In genomic region chrX:57325861-57326461, GRCm38 (mm10) we compare ENCODE assay signal across 8 mouse cellular contexts. TPM values are rescaled to one million over a fixed set of nuclear protein-coding genes. Genes with fewer than 3 reads are reported as not detected.
A peak's percentile ranks its signal among the peaks of the same experiment; 100 is the strongest.
DNase-seq lines count a peak whose midpoint lies in the region; ATAC-seq and TF ChIP-seq lines count a peak whose summit lies in the region.

No protein-coding gene starts in this region.

- H3K27ac ChIP-seq in embryonic facial prominence, embryonic 11.5 days (replicated peaks; ENCODE audit: low read depth, low read length): no peak overlapping the region
- H3K27ac ChIP-seq in heart, embryonic 14.5 days (replicated peaks in 1 of 2; ENCODE audit: control insufficient read depth in 1 of 2, insufficient read depth in 1 of 2, low read depth in 2 of 2, low read length in 2 of 2): peak overlapping the region; percentile 66 to 78
- H3K27ac ChIP-seq in kidney, postnatal 0 days: no peak overlapping the region
- no peak overlapping the region for H3K27ac ChIP-seq in stomach, embryonic 14.5 days (ENCODE audit: low read length)

- 15% methylated on average over 20 of the region's 29 CpGs for WGBS in embryonic facial prominence, embryonic 11.5 days
- WGBS in heart, embryonic 14.5 days: 21% methylated on average over 29 of the region's 29 CpGs
- 24% methylated on average over 28 of the region's 29 CpGs for WGBS in kidney, postnatal 0 days
- 24% methylated on average over 28 of the region's 29 CpGs for WGBS in stomach, embryonic 14.5 days

- DNase-seq in left cerebral cortex, postnatal 4 days: peak; percentile 31
- DNase-seq in left cerebral cortex, adult 18-20 months (ENCODE audit: low spot score in 2 of 2): no peak
- DNase-seq in embryonic facial prominence, embryonic 11.5 days (ENCODE audit: low spot score): peak; percentile 8
- DNase-seq in kidney, postnatal 0 days (ENCODE audit: low spot score): peak; percentile 14
- DNase-seq in lung, postnatal 4 days: peak; percentile 42 to 53
- no peak for DNase-seq in layer of hippocampus, adult 9-10 months (ENCODE audit: low spot score)

- ATAC-seq in embryonic facial prominence, embryonic 11.5 days (replicated peaks; ENCODE audit: insufficient number of reproducible peaks, low FRiP score, low TSS enrichment, low read depth): peak; percentile 52
- ATAC-seq in heart, embryonic 14.5 days (ENCODE audit: insufficient number of reproducible peaks, insufficient read depth, low FRiP score, low read depth): peak; percentile 69; the same call in 1 of the 2 replicates
- ATAC-seq in kidney, postnatal 0 days (replicated peaks; ENCODE audit: low FRiP score, low read depth): peak; percentile 74
- peak; percentile 42; the same call in 1 of the 2 replicates for ATAC-seq in stomach, embryonic 14.5 days (ENCODE audit: insufficient number of reproducible peaks, insufficient read depth, low FRiP score, low read depth)

- peak overlapping the region; percentile 5 for H3K9ac ChIP-seq in embryonic facial prominence, embryonic 11.5 days (replicated peaks; ENCODE audit: low read length)
- peak overlapping the region; percentile 71 for H3K9ac ChIP-seq in heart, embryonic 14.5 days (ENCODE audit: low read length)
- H3K9ac ChIP-seq in kidney, postnatal 0 days (ENCODE audit: low read depth, low read length): peak overlapping the region; percentile 43
- peak overlapping the region; percentile 25; the same call in 1 of the 2 replicates for H3K9ac ChIP-seq in stomach, embryonic 14.5 days (replicated peaks; ENCODE audit: low read depth, low read length)

- intact Hi-C loops in left cerebral cortex, postnatal 4 days (cut with DNase I): no loop called here

- no peak for TF ChIP-seq CTCF in kidney, postnatal 0 days (IDR thresholded peaks at IDR 0.05; ENCODE audit: low read depth)

- peak overlapping the region; percentile 76 for H3K4me2 ChIP-seq in embryonic facial prominence, embryonic 11.5 days (ENCODE audit: low read depth, low read length)
- H3K4me2 ChIP-seq in heart, embryonic 14.5 days (ENCODE audit: low read length): peak overlapping the region; percentile 68
- peak overlapping the region; percentile 70 for H3K4me2 ChIP-seq in kidney, postnatal 0 days (ENCODE audit: low read length)
- H3K4me2 ChIP-seq in stomach, embryonic 14.5 days (replicated peaks; ENCODE audit: low read depth, low read length): peak overlapping the region; percentile 63

- no peaks in the 10 kb centered on the region for H3K4me1 ChIP-seq in embryonic facial prominence, embryonic 11.5 days (ENCODE audit: control insufficient read depth, insufficient read depth, low read length)
- 0 out of 4 replicates have a peak, but pooled peaks cover 0 to 3% of the 10 kb centered on the region in 2 experiments for H3K4me1 ChIP-seq in heart, embryonic 14.5 days (ENCODE audit: control insufficient read depth in 2 of 2, insufficient read depth in 2 of 2, low read length in 2 of 2)
- H3K4me1 ChIP-seq in kidney, postnatal 0 days (replicated peaks; ENCODE audit: insufficient read depth, low read length): no peaks in the 10 kb centered on the region
- H3K4me1 ChIP-seq in stomach, embryonic 14.5 days (ENCODE audit: control insufficient read depth, insufficient read depth, low read length): no peaks in the 10 kb centered on the region

- H3K36me3 ChIP-seq in embryonic facial prominence, embryonic 11.5 days (replicated peaks; ENCODE audit: control insufficient read depth, insufficient read depth, low read depth, low read length): no peaks in the 10 kb centered on the region
- no peaks in the 10 kb centered on the region for H3K36me3 ChIP-seq in heart, embryonic 14.5 days (ENCODE audit: control insufficient read depth, insufficient read depth, low read length)
- no peaks in the 10 kb centered on the region for H3K36me3 ChIP-seq in kidney, postnatal 0 days (ENCODE audit: insufficient read depth, low read length)
- H3K36me3 ChIP-seq in stomach, embryonic 14.5 days (ENCODE audit: control insufficient read depth, insufficient read depth, low read length): no peaks in the 10 kb centered on the region

- no peaks in the 10 kb centered on the region for H3K9me3 ChIP-seq in embryonic facial prominence, embryonic 11.5 days (replicated peaks; ENCODE audit: control insufficient read depth, low read length)
- H3K9me3 ChIP-seq in heart, embryonic 14.5 days (ENCODE audit: control insufficient read depth, low read length): no peaks in the 10 kb centered on the region
- no peaks in the 10 kb centered on the region for H3K9me3 ChIP-seq in kidney, postnatal 0 days (replicated peaks; ENCODE audit: low read length)
- no peaks in the 10 kb centered on the region for H3K9me3 ChIP-seq in stomach, embryonic 14.5 days (ENCODE audit: control insufficient read depth, low read depth, low read length)

- no peaks in the 10 kb centered on the region for H3K27me3 ChIP-seq in embryonic facial prominence, embryonic 11.5 days (ENCODE audit: control insufficient read depth, insufficient read depth, low read length)
- no peaks in the 10 kb centered on the region for H3K27me3 ChIP-seq in heart, embryonic 14.5 days (ENCODE audit: control insufficient read depth, insufficient read depth, low read length)
- no peaks in the 10 kb centered on the region for H3K27me3 ChIP-seq in kidney, postnatal 0 days (ENCODE audit: insufficient read depth, low read length)
- no peaks in the 10 kb centered on the region for H3K27me3 ChIP-seq in stomach, embryonic 14.5 days (ENCODE audit: control insufficient read depth, insufficient read depth, low read length)

- peak overlapping the region; percentile 28 for H3K4me3 ChIP-seq in embryonic facial prominence, embryonic 11.5 days (ENCODE audit: low read depth, low read length)
- H3K4me3 ChIP-seq in heart, embryonic 14.5 days (ENCODE audit: control insufficient read depth in 1 of 2, insufficient read depth in 1 of 2, low read depth in 1 of 2, low read length in 2 of 2): peak overlapping the region; percentile 53 to 55
- peak overlapping the region; percentile 37 for H3K4me3 ChIP-seq in kidney, postnatal 0 days (replicated peaks; ENCODE audit: low read depth, low read length)
- peak overlapping the region; percentile 36 for H3K4me3 ChIP-seq in stomach, embryonic 14.5 days (ENCODE audit: low read depth, low read length)

RNA-seq across cellular contexts. Expression of gene Arhgef6, which starts 12.6 kb away (rescaled TPM):
- 1 to 10 TPM; 5.9 to 6.4 TPM for total RNA-seq in left cerebral cortex, postnatal 4 days (2021)
- total RNA-seq in left cerebral cortex, adult 18-20 months (2021): 10 to 100 TPM; 14.6 to 16.2 TPM
- 7.2 and 7.3 TPM in 2 replicates for polyA plus RNA-seq in embryonic facial prominence, embryonic 11.5 days (2014; fragmentation: Nextera tagmentation; extraction: Ambion mirVana)
- 45.9 and 54.2 TPM in 2 replicates for polyA plus RNA-seq in heart, embryonic 14.5 days (2014; fragmentation: Nextera tagmentation; extraction: Ambion mirVana)
- 4.6 and 6.1 TPM in 2 replicates for polyA plus RNA-seq in kidney, postnatal 0 days (2015; fragmentation: Nextera tagmentation; extraction: Ambion mirVana)
- polyA plus RNA-seq in stomach, embryonic 14.5 days (2014; fragmentation: Nextera tagmentation; extraction: Ambion mirVana): 4.4 and 5.4 TPM in 2 replicates

Comparison
In these comparisons a context has a peak if more than half of its experiments do, and no peak if none do; other contexts are left out.
1. DNase-seq: peak in left cerebral cortex, postnatal 4 days (single experiment), embryonic facial prominence, embryonic 11.5 days (single experiment), kidney, postnatal 0 days (single experiment) and lung, postnatal 4 days (2 of 2); none in left cerebral cortex, adult 18-20 months (0 of 2) and layer of hippocampus, adult 9-10 months (single experiment).
2. H3K27ac ChIP-seq: peak in heart, embryonic 14.5 days (2 of 2); none in embryonic facial prominence, embryonic 11.5 days (single experiment), kidney, postnatal 0 days (single experiment) and stomach, embryonic 14.5 days (single experiment).
3. H3K9ac ChIP-seq: peak in every context shown above with its lines; median percentile 71 in heart, embryonic 14.5 days; 43 in kidney, postnatal 0 days; 25 in stomach, embryonic 14.5 days; 5 in embryonic facial prominence, embryonic 11.5 days.
4. Peak in every context shown above with its lines, with median percentiles within 50 percentile points of each other: ATAC-seq, H3K4me2 ChIP-seq and H3K4me3 ChIP-seq.